Mouse (Mus musculus) macrophage (primary cell): ENCODE results near the gene Naga. TPM values are rescaled to one million over a fixed set of nuclear protein-coding genes. Genes with fewer than 3 reads are reported as not detected.

Experiments
- H3K27ac ChIP-seq: fragments of 350-480 bp; formaldehyde crosslinking; 2 replicates; pipeline ENCODE4 v1.9.0; 2021
- H3K36me3 ChIP-seq: fragments of 350-480 bp; formaldehyde crosslinking; 2 replicates; pipeline ENCODE4 v1.9.0; 2021; ENCODE audit errors: inconsistent target
- H3K4me3 ChIP-seq: fragments of 350-480 bp; formaldehyde crosslinking; 2 replicates; pipeline ENCODE4 v1.9.0; 2021; ENCODE audit errors: inconsistent target
- H3K79me2 ChIP-seq: fragments of 350-480 bp; formaldehyde crosslinking; 2 replicates; pipeline ENCODE4 v1.9.0; 2021; ENCODE audit errors: inconsistent target
- WGBS: methylation state at CpG from one replicate; pipeline ENCODE4 v1.1.7; 2026; ENCODE audit warnings: inconsistent platforms; ENCODE audit not compliant: missing documents; 5-methylcytosine and 5-hydroxymethylcytosine counted together
- polyA plus RNA-seq: library from polyadenylated mRNA; stranded (reverse); fragments of 250-400 nt; gene quantifications from 3 replicates; pipeline ENCODE4 v1.2.4, GENCODE M21; 2018; ENCODE audit warnings: inconsistent platforms
- total RNA-seq, 78 experiments: library from RNA; depleted of rRNA; stranded (reverse); fragments of 250-400 nt; gene quantifications; 1 replicate in 9 of 78; 2 replicates in 24 of 78; 3 replicates in 43 of 78; 4 replicates in 2 of 78; pipeline ENCODE4 v1.2.4; 2018; ENCODE audit warnings: inconsistent platforms in 56 of 78

Gene Naga
- 100 to 1,000 TPM in 21 of 26 experiments, 10 to 100 TPM in 5; 76.6 to 224 (median 156) TPM for total RNA-seq (2018; cell fraction: chromatin; rRNA removed)
- 100 to 1,000 TPM in 18 of 26 experiments, 10 to 100 TPM in 8; 78.5 to 144 (median 108) TPM for total RNA-seq (2018; cell fraction: cytosol; rRNA removed)
- 100 to 1,000 TPM; 122 to 283 (median 212) TPM for total RNA-seq (2018; cell fraction: nucleus; rRNA removed)
- 77.0 to 153 TPM (median 125 TPM) in 3 replicates for polyA plus RNA-seq

GRCm38 (mm10) chr15:82338593-82339112 is at the start of gene Naga, which contains the start of the genes Pheta2 and Smdt1:
Gene Naga (minus strand): TSS chr15:82338925.
Gene Pheta2 (plus strand): TSS chr15:82338942.
Gene Smdt1 (plus strand): TSS chr15:82338959.
- Histone ChIP-seq H3K36me3 (peaks cover 32% of the 10 kb centered on the region), H3K27ac (peak within 1 kb of the TSS; percentile 77), H3K4me3 (peak within 1 kb of the TSS; percentile 95), H3K79me2 (peaks cover 24% of the 10 kb centered on the region)
- WGBS = 1% methylated on average over 38 of the region's 41 CpGs

- WGBS = 94% methylated on average over 2 of the region's 2 CpGs
- Histone ChIP-seq H3K27ac (no peak overlapping the region), H3K4me3 (no peak overlapping the region), H3K79me2 (no peaks in the 10 kb centered on the region), H3K36me3 (no peaks in the 10 kb centered on the region)
Measured at GRCm38 (mm10) chr15:82385729-82386128, 47.0 kb upstream of the Naga start.

- no peak overlapping the region for H3K4me3 ChIP-seq
- no peaks in the 10 kb centered on the region for H3K79me2 ChIP-seq
- no peak overlapping the region for H3K27ac ChIP-seq
- WGBS = 93% methylated on average over 2 of the region's 2 CpGs
- H3K36me3 ChIP-seq = no peaks in the 10 kb centered on the region
Measured at GRCm38 (mm10) chr15:82382441-82382840, 43.7 kb upstream of the Naga start.

GRCm38 (mm10) chr15:82380714-82381062 is 42.0 kb upstream of the Naga start:
- H3K4me3 ChIP-seq = no peak overlapping the region
- H3K36me3 ChIP-seq = no peaks in the 10 kb centered on the region
- H3K27ac ChIP-seq = no peak overlapping the region
- WGBS = 55% methylated on average over 7 of the region's 7 CpGs
- no peaks in the 10 kb centered on the region for H3K79me2 ChIP-seq

- H3K27ac ChIP-seq = no peak within 1 kb of the TSS
- H3K4me3 ChIP-seq = no peak within 1 kb of the TSS
- no peaks in the 10 kb centered on the region for H3K79me2 ChIP-seq
- WGBS = 8% methylated on average over 12 of the region's 24 CpGs
- no peaks in the 10 kb centered on the region for H3K36me3 ChIP-seq
Measured at GRCm38 (mm10) chr15:82379871-82380713, 41.4 kb upstream of the Naga start, which contains the start of gene Cyp2d22. Gene Cyp2d22 (minus strand): TSS chr15:82380260.

- Histone ChIP-seq H3K4me3 (no peak overlapping the region), H3K27ac (no peak overlapping the region), H3K79me2 (no peaks in the 10 kb centered on the region), H3K36me3 (no peaks in the 10 kb centered on the region)
- WGBS = 48% methylated on average over 7 of the region's 7 CpGs
Measured at GRCm38 (mm10) chr15:82379511-82379870, 40.8 kb upstream of the Naga start.

- Histone ChIP-seq H3K36me3 (no peaks in the 10 kb centered on the region), H3K79me2 (no peaks in the 10 kb centered on the region), H3K4me3 (no peak overlapping the region), H3K27ac (no peak overlapping the region)
- WGBS = 88% methylated on average over 15 of the region's 15 CpGs
Measured at GRCm38 (mm10) chr15:82378261-82379180, 39.8 kb upstream of the Naga start.

GRCm38 (mm10) chr15:82377701-82378100 is 39.0 kb upstream of the Naga start:
- Histone ChIP-seq H3K79me2 (no peaks in the 10 kb centered on the region), H3K27ac (no peak overlapping the region), H3K36me3 (no peaks in the 10 kb centered on the region), H3K4me3 (no peak overlapping the region)
- 88% methylated on average over 5 of the region's 5 CpGs for WGBS

GRCm38 (mm10) chr15:82376393-82377138 is 37.8 kb upstream of the Naga start:
- WGBS = 89% methylated on average over 14 of the region's 17 CpGs
- no peak overlapping the region for H3K27ac ChIP-seq
- H3K79me2 ChIP-seq = no peaks in the 10 kb centered on the region
- no peak overlapping the region for H3K4me3 ChIP-seq
- H3K36me3 ChIP-seq = no peaks in the 10 kb centered on the region

- H3K4me3 ChIP-seq = no peak overlapping the region
- no peaks in the 10 kb centered on the region for H3K79me2 ChIP-seq
- no peaks in the 10 kb centered on the region for H3K36me3 ChIP-seq
- WGBS = 93% methylated on average over 9 of the region's 9 CpGs
- no peak overlapping the region for H3K27ac ChIP-seq
Measured at GRCm38 (mm10) chr15:82375855-82376254, 37.1 kb upstream of the Naga start.

GRCm38 (mm10) chr15:82374437-82374836 is 35.7 kb upstream of the Naga start:
- no peak overlapping the region for H3K4me3 ChIP-seq
- 98% methylated on average over 5 of the region's 5 CpGs for WGBS
- H3K79me2 ChIP-seq = no peaks in the 10 kb centered on the region
- no peak overlapping the region for H3K27ac ChIP-seq
- H3K36me3 ChIP-seq = no peaks in the 10 kb centered on the region

- 91% methylated on average over 5 of the region's 5 CpGs for WGBS
- no peaks in the 10 kb centered on the region for H3K36me3 ChIP-seq
- no peaks in the 10 kb centered on the region for H3K79me2 ChIP-seq
- H3K27ac ChIP-seq = no peak overlapping the region
- no peak overlapping the region for H3K4me3 ChIP-seq
Measured at GRCm38 (mm10) chr15:82372991-82373390, 34.3 kb upstream of the Naga start.

GRCm38 (mm10) chr15:82372446-82372845 is 33.7 kb upstream of the Naga start:
- H3K27ac ChIP-seq = no peak overlapping the region
- H3K79me2 ChIP-seq = no peaks in the 10 kb centered on the region
- no peak overlapping the region for H3K4me3 ChIP-seq
- WGBS = 94% methylated on average over 6 of the region's 6 CpGs
- H3K36me3 ChIP-seq = no peaks in the 10 kb centered on the region

GRCm38 (mm10) chr15:82368851-82369250 is 30.1 kb upstream of the Naga start:
- Histone ChIP-seq H3K79me2 (no peaks in the 10 kb centered on the region), H3K27ac (no peak overlapping the region), H3K4me3 (no peak overlapping the region), H3K36me3 (no peaks in the 10 kb centered on the region)
- 89% methylated on average over 1 of the region's 1 CpGs for WGBS
